Mouse (Mus musculus) forebrain, embryonic 15.5 days (tissue): ENCODE data around the gene Gm7030. TPM values are rescaled to one million over a fixed set of nuclear protein-coding genes. Genes with fewer than 3 reads are reported as not detected.
"Not testable (repeated sequence)": the region's sequence is repeated elsewhere in the genome, so short reads cannot be mapped to it uniquely, and the experiment has no call there.

ENCODE experiments used
- ATAC-seq: fragments of 200-750 bp; cut with Nextera tagmentation; replicated peaks from 2 replicates; pipeline ENCODE4 v1.8.0; 2017; ENCODE audit warnings: mild to moderate bottlenecking, moderate TSS enrichment, moderate library complexity
- H3K27ac ChIP-seq: fragments of 300-500 bp; sonication (generic); replicated peaks from 2 replicates; pipeline ENCODE4 v1.5.1; 2015; ENCODE audit warnings: mild to moderate bottlenecking, inconsistent platforms
- H3K27me3 ChIP-seq: fragments of 300-500 bp; sonication (generic); 2 replicates; pipeline ENCODE4 v1.6.1; 2015; ENCODE audit warnings: inconsistent platforms
- H3K36me3 ChIP-seq: fragments of 300-500 bp; sonication (generic); 2 replicates; pipeline ENCODE4 v1.6.1; 2015; ENCODE audit warnings: mild to moderate bottlenecking, inconsistent platforms
- H3K4me1 ChIP-seq: fragments of 300-500 bp; sonication (generic); 2 replicates; pipeline ENCODE4 v1.6.1; 2015; ENCODE audit warnings: inconsistent platforms
- H3K4me2 ChIP-seq: fragments of 300-500 bp; sonication (generic); replicated peaks from 2 replicates; pipeline ENCODE4 v1.6.1; 2015; ENCODE audit warnings: mild to moderate bottlenecking, inconsistent platforms
- H3K4me3 ChIP-seq: fragments of 300-500 bp; sonication (generic); 2 replicates; pipeline ENCODE4 v1.5.1; 2015; ENCODE audit warnings: mild to moderate bottlenecking, inconsistent platforms
- H3K9ac ChIP-seq: fragments of 300-500 bp; sonication (generic); replicated peaks from 2 replicates; pipeline ENCODE4 v1.6.1; 2015; ENCODE audit warnings: mild to moderate bottlenecking, inconsistent platforms
- H3K9me3 ChIP-seq: fragments of 300-500 bp; sonication (generic); 2 replicates; pipeline ENCODE4 v1.6.1; 2016; ENCODE audit warnings: inconsistent platforms
- WGBS: fragments of 180-500 bp; shearing (Covaris S2); methylation state at CpG from one replicate; pipeline ENCODE4 v1.1.7; 2015; ENCODE audit warnings: mixed read lengths; 5-methylcytosine and 5-hydroxymethylcytosine counted together
- polyA plus RNA-seq: library from polyadenylated mRNA; unstranded; fragments of >200 nt; fragmentation: Nextera tagmentation; extraction: Ambion mirVana; gene quantifications from 2 replicates; pipeline ENCODE4 v1.2.1, GENCODE M21; 2015

The Gm7030 gene
- polyA plus RNA-seq, 1 experiment from 2014 or later: not detected

DNA sequence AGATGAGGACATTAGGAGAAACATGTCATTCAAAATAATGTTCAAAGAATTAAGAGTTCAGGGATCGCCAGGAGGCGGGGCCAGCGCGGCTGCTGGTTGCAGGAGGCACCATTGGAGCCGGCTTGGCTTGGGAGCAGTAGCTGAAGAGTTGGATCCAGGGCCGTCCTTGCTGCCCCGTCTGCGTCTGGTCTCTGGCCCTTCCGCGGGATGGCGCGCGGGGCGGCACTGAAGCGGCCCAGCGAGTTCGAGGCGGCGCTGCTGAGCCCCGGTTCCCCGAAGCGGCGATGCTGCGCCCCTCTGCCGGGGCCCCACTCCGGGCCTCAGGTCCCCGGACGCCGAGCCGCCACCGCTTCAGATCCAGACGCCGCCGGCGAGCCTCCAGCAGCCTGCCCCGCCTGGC, 28.6 kb upstream of the Gm7030 start:
- H3K27me3 ChIP-seq: peaks cover 63% of the 10 kb centered on the region
- not testable (repeated sequence) for H3K9ac ChIP-seq, H3K27ac ChIP-seq, ATAC-seq, H3K4me1 ChIP-seq, H3K36me3 ChIP-seq, H3K9me3 ChIP-seq
- under 1% methylated on average over 36 of the region's 36 CpGs for WGBS
- H3K4me2 ChIP-seq: peak overlapping the region; percentile 46
- H3K4me3 ChIP-seq: peak overlapping the region; percentile 31

DNA sequence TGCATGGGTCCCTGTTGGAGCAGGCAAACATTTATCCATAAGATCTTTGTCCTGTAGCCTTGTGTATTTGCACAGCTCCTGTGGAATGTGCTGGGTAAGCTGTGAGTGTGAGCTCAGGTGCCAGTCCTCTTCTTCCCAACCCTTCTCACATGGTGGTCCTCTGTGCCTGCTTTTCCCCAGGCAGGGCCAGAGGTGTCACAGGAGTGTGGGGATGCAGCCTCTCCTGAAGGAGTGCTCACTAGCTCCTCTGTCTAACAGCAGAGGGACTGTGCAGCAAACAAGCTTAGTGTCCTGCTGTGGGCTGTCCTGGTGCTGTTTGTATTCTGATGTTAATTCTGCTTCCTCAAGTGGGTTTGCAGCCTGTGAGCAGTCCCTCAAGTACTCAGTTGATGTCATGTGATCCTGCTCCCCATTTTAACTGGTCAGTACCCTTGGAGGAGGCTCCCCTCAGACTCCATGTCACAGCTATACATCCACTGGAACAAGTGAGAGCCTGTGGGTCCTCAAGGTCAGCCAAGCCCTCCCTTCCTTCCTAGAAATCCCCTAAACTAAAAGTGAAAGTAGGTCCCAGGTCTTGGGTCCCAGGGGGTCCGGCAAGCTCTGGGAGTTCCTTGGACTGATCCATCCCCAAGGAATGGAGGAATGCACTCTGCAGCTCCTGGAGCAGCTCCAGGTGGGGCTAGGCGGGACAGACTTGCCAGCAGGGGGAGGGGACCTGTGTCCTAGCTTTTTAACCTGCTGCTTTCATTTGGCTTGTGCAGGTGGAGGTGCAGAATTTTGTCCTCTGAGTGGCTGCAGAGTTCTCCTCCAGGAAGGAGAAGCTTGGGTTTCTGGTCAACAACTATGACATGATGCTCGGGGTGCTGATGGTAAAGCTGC, 25.3 kb upstream of the Gm7030 start:
- ATAC-seq: no peak
- no peak overlapping the region for H3K9ac ChIP-seq
- no peak overlapping the region for H3K4me2 ChIP-seq
- H3K36me3 ChIP-seq: no peaks in the 10 kb centered on the region
- H3K27me3 ChIP-seq: peaks cover 35% of the 10 kb centered on the region
- no peak overlapping the region for H3K4me3 ChIP-seq
- peaks cover 7% of the 10 kb centered on the region for H3K4me1 ChIP-seq
- 11% methylated on average over 3 of the region's 3 CpGs for WGBS
- no peak overlapping the region for H3K27ac ChIP-seq
- H3K9me3 ChIP-seq: no peaks in the 10 kb centered on the region

DNA sequence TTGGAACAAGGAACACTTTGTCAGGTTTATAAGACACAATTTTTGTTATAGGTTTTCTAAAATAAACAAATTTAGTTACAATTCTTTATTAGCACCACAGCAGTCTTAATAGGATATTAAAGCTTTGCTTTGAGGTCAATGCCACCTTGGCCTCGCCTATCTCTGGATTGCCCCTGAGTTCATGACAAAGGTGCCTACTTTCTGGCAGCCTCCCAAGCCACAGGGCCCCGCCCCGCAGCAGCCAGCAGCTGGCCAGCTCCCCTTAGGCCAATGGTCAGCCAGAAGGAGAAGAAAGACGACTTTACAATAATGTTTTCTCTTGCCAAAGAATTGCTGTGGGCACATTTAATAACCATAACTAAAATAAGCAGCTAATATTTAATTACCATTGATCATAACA, 22.0 kb upstream of the Gm7030 start:
- H3K36me3 ChIP-seq, H3K4me2 ChIP-seq, ATAC-seq, H3K27ac ChIP-seq, H3K4me1 ChIP-seq, H3K9me3 ChIP-seq, H3K9ac ChIP-seq, H3K4me3 ChIP-seq: not testable (repeated sequence)
- 42% methylated on average over 4 of the region's 4 CpGs for WGBS
- H3K27me3 ChIP-seq: peaks cover 35% of the 10 kb centered on the region

DNA sequence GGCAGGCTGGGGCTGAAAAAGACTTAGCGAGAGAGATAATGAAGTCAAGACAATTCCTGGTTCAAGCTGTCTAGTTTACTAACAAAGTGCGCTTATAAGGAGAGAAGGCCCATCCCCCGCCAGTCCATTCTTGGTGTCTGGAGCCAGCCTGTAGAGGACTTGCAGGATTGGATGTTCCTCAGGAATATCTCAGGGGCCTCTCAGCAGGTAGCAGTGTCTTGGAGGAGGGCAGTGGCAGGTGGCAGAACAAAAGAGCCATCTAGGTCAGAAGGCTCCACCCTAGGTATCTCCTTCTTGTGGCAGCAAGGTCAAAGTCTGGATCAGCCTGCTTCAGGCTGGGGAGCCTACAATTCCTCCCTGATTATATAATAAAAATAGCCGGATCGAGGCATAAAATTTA, 19.2 kb upstream of the Gm7030 start:
- 65% methylated on average over 5 of the region's 5 CpGs for WGBS
- not testable (repeated sequence) for H3K4me2 ChIP-seq, H3K4me3 ChIP-seq, H3K9me3 ChIP-seq, H3K9ac ChIP-seq, ATAC-seq, H3K27ac ChIP-seq, H3K4me1 ChIP-seq, H3K36me3 ChIP-seq
- H3K27me3 ChIP-seq: peaks cover 39% of the 10 kb centered on the region

DNA sequence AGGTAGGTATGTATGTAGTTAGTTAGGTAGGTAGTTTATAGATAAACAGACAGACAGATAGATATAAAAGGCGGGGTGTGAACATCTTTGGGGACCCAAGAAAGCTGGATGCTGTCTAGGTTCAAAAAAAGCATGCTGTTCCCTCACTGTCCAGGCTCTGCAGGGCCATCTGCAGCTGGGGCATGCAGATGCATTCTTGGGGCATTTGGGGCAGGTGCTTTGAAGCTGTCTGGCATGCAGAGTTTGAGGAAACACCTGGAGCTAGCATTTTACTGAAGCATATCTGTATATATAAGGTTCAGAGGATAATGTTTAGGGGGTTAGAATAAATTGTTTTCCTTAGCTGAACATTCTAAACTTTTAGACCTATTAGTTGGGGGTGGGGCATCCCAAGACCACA, 17.7 kb upstream of the Gm7030 start:
- ATAC-seq, H3K27ac ChIP-seq, H3K4me3 ChIP-seq, H3K36me3 ChIP-seq, H3K9ac ChIP-seq, H3K9me3 ChIP-seq, H3K4me1 ChIP-seq, H3K4me2 ChIP-seq: not testable (repeated sequence)
- WGBS: 85% methylated on average over 1 of the region's 1 CpGs
- H3K27me3 ChIP-seq: peaks cover 39% of the 10 kb centered on the region

DNA sequence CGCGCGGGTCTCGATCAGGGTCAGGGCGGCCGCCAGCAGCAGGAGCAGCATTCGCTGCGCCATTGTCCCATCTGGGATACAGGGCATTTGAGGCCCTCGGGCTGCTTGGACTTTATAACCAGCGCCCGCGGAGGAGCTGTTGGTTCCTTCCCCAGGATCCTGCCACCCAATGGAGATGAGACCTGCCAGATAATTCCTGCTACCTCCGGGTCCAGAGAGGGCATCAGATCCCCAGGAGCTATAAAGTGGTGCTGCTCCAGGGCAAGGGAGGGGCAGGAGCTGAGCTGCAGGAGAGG, 16.6 kb upstream of the Gm7030 start:
- Histone ChIP-seq H3K27me3 (peaks cover 43% of the 10 kb centered on the region), H3K4me3 (peak overlapping the region; percentile 33), H3K4me2 (peak overlapping the region; percentile 37)
- not testable (repeated sequence) for H3K9ac ChIP-seq, ATAC-seq, H3K9me3 ChIP-seq, H3K27ac ChIP-seq, H3K4me1 ChIP-seq, H3K36me3 ChIP-seq
- 4% methylated on average over 13 of the region's 13 CpGs for WGBS

DNA sequence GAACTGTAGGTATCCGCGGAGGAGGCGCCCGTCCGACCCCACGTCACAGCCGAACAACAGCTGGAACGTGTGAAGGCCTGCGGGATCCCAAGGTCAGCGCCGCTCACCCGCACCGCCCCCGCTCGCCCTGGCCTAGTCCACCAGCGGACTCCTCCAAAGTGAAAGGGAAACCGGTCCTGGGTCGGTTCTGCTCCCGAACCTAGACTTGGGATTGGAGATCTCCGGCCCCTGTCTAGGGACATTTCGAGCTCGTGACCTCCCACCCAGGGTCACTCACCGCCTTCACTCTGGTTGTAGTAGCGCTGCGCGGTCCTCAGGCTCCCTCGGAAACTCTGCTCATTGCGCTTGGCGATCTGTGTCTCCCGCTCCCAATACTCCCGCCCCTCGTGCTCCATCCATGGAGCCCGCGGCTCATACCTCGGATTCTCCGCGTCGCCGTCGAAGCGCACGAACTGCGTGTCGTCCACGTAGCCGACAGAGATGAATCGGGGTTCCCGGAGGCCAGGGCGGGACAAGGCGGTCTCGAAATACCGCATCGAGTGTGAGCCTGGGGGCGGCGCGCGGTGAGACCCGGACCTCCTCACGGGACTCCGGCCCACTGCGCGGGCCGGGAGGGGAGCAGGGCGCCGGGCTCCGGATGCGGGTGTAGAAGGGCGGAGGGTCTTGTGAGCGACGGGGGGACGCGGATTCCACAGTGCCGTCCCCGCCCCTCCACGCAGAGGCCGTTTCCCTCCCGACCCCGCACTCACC, 16.1 kb upstream of the Gm7030 start:
- 1% methylated on average over 77 of the region's 78 CpGs for WGBS
- no peak for ATAC-seq
- H3K36me3 ChIP-seq: no peaks in the 10 kb centered on the region
- H3K9ac ChIP-seq: no peak overlapping the region
- H3K4me3 ChIP-seq: peak overlapping the region; percentile 33
- no peak overlapping the region for H3K27ac ChIP-seq
- peaks cover 44% of the 10 kb centered on the region for H3K27me3 ChIP-seq
- H3K9me3 ChIP-seq: no peaks in the 10 kb centered on the region
- peaks cover 9% of the 10 kb centered on the region for H3K4me1 ChIP-seq
- peak overlapping the region; percentile 37 for H3K4me2 ChIP-seq

DNA sequence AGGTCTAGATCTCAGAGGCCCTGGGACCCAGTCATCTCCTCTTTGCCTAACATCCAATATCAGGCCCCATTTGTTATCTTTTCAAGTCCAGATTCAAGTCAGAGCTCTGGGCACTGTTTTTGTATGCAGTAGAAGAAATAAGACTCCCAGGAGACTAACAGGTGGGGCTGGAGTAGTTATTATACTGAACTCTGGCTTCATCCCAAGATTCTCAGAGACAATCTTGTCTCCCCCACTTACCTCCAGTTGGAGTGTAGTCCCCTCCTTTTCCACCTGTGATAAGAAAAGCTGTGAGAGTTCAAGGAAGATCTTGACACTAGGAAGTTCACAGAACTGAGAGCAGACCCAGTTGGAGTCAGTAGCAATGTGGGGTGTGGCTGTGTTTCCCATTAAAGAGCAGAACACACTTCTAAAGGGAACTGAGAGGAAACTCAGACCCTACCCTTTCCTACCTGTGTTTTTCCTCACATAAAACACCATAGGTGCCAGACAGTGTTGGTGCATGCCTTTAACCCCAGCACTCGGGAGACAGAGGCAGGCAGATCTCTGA, 7.1 kb upstream of the Gm7030 start:
- H3K4me1 ChIP-seq, H3K4me3 ChIP-seq, H3K4me2 ChIP-seq, ATAC-seq, H3K27ac ChIP-seq, H3K9me3 ChIP-seq, H3K9ac ChIP-seq, H3K36me3 ChIP-seq: not testable (repeated sequence)
- peaks cover 19% of the 10 kb centered on the region for H3K27me3 ChIP-seq
- 69% methylated on average over 1 of the region's 1 CpGs for WGBS

DNA sequence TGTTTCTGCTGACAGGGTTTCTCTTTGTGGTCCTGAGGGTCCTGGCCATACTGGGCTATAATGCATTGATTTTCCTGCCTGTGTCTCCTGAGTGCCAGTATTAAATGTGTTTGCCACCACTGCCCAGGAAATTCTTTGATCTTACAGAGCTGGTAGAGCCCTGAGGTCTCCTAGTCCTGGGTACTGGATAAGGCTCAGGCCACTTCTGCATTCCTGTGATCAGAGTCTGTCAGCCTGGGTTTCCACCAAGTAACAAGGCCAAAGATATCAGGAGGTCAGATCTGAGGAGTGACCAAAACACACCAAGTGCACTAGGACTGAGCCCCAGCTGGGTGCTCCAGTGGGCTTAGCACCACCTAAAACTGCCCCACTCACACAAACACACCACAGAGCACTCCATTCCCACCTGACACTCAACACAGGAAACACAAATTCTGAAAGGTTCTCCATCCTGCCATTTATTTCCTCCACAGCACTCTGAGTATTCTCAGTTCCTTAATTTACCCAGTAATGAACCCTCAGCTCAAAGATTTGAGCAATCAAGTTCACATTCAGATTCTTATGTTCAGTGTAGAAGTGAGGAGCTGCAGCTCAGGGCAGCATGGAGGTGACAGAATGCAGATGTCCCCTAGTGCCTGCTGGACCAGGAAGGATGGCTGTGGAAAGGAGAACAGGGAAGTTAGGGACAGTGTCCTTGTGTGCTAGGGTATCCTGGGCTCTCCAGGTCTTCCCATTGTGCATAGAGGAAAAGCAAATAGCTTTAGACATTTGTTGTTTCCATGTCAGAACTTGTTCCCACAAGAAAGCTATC, 6.4 kb upstream of the Gm7030 start:
- H3K9ac ChIP-seq, ATAC-seq, H3K9me3 ChIP-seq, H3K4me3 ChIP-seq, H3K4me1 ChIP-seq, H3K36me3 ChIP-seq, H3K4me2 ChIP-seq, H3K27ac ChIP-seq: not testable (repeated sequence)
- peaks cover 15% of the 10 kb centered on the region for H3K27me3 ChIP-seq

DNA sequence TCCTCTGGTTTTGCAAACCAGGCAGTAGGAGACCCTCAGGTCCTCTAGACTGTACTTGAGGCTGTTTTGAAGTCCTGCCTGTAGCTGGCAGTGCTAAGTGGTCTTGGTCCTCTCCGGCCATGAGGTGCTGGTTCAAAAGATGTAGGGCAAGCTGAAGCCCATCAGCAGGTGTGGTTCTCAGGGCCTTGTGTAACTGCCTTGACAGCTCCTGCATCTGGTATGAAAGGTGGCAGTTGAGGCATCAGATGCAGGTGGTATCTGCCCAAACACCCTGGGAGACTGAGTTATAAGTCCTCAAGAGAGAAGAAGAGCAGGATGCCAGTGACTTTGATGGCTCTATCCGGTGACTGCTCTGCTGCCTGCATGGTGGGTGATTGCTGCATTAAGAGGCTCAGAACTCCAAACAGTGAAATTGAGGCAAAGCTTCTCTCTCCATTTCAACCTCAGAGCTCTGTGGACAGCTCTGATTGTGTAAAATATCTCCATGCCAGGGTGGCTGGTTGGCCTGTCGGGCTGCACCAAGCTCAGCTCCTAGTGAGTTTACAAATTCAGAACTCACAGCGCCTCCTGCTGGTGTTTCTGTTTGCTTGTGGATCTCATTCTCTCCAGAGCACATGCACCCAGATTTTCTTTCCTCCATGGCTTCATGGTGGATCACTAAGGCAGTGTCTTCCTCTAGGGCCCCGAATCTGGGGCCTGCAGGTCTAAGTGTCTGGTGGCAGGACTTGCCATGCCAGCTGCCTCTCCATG, 2.5 kb upstream of the Gm7030 start:
- 80% methylated on average over 5 of the region's 5 CpGs for WGBS
- no peak for ATAC-seq
- H3K4me2 ChIP-seq: no peak overlapping the region

DNA sequence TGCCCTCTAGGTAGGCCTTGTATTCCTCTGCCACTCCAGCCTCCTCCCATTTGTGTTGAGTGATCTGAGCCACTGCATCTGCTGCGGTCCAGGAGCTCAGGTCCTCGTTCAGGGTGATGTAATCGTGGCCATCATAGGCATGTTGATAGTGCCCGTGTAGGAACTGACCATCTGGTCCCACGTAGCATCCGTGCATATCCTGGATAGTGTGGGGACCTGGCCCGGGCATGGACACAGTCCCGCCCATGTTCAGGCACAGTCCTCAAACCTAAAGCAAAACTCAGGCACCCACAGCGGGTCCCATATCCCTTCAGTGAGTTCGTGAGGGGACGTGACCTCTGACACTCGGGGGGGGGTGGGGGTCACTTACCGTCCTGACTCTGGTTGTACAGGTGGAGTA, 700 bp downstream of the Gm7030 start:
- not testable (repeated sequence) for H3K27ac ChIP-seq, ATAC-seq, H3K9me3 ChIP-seq, H3K36me3 ChIP-seq, H3K4me2 ChIP-seq, H3K4me3 ChIP-seq, H3K9ac ChIP-seq, H3K4me1 ChIP-seq, H3K27me3 ChIP-seq
- 68% methylated on average over 12 of the region's 13 CpGs for WGBS

More for the DNA sequence above, 2.5 kb upstream of the Gm7030 start:
- Histone ChIP-seq H3K4me3 (no peak overlapping the region), H3K36me3 (no peaks in the 10 kb centered on the region), H3K27me3 (0 out of 2 replicates have a peak, but pooled peaks cover 3% of the 10 kb centered on the region), H3K27ac (no peak overlapping the region), H3K9ac (no peak overlapping the region), H3K4me1 (no peaks in the 10 kb centered on the region), H3K9me3 (no peaks in the 10 kb centered on the region)
